Mouse (Mus musculus): ENCODE results near the gene Ptprm. TPM values are rescaled to one million over a fixed set of nuclear protein-coding genes. Genes with fewer than 3 reads are reported as not detected.

Ptprm gene
- polyA plus RNA-seq, 2 experiments: 0.66 to 0.79 TPM

DNA sequence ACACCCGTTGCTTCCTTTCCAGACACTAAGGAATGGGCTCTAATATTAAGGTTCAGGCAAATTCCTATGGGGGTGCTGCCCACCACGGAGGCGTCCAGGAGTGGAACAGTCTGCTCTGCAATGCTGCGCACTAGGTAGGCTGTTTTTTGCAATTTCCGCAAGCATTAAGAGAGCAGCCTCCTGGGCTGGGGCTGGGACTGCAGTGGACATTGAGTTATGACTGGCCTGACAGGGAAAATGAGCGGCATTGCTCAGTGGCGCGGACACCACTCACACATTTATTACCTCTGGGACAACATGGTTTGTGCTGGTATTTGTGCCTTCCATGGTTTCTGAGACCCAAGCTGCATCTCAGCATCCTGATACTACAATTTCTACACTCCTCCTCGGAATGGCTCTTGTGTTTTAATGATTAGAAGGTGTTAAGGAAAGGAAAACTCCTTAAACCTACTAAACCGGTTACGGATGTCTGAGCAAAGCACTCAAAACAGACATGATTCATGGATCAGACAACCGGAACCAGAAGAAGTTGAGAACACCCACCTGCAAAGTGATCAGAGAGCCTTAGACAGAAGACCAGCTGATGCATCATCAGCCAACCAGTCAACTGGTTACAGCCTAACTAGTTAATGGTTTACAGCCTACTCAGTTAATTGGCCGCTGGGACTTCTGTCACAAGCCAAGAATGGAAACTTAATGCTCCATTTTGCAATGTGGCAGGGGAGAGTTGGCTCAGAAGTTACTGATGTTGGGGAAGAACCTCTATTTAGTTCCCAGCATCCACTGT is 76.9 kb downstream of the Ptprm start:
- Histone ChIP-seq H3K4me2 (ENCODE audit: low read depth) (no peak overlapping the region), H3K9ac (replicated peaks) (no peak overlapping the region), H3K36me3 (replicated peaks; ENCODE audit: control insufficient read depth, insufficient read depth, low read depth) (no peaks in the 10 kb centered on the region), H3K4me1 (replicated peaks; ENCODE audit: control insufficient read depth in 2 of 2, insufficient read depth in 2 of 2, low read length in 1 of 2) (no peaks in the 10 kb centered on the region), H3K9me3 (ENCODE audit: control insufficient read depth, low read length) (no peaks in the 10 kb centered on the region), H3K27ac (no peak overlapping the region), H3K27me3 (ENCODE audit: control insufficient read depth, insufficient read depth, low read length) (no peaks in the 10 kb centered on the region), H3K4me3 (ENCODE audit: insufficient read depth in 1 of 2, low read depth in 2 of 2, low read length in 2 of 2) (no peak overlapping the region)
- no peak for ATAC-seq (ENCODE audit: insufficient read depth)
- DNase-seq (ENCODE audit: low read depth in 3 of 3, low spot score in 3 of 3): no peak
- 72% methylated on average over 13 of the region's 13 CpGs for WGBS (ENCODE audit: insufficient replicate concordance)
- no peak for TF ChIP-seq EP300 (IDR thresholded peaks at IDR 0.05; ENCODE audit: low read depth)
- TF ChIP-seq CTCF (IDR thresholded peaks at IDR 0.05; ENCODE audit: low read depth): no peak

DNA sequence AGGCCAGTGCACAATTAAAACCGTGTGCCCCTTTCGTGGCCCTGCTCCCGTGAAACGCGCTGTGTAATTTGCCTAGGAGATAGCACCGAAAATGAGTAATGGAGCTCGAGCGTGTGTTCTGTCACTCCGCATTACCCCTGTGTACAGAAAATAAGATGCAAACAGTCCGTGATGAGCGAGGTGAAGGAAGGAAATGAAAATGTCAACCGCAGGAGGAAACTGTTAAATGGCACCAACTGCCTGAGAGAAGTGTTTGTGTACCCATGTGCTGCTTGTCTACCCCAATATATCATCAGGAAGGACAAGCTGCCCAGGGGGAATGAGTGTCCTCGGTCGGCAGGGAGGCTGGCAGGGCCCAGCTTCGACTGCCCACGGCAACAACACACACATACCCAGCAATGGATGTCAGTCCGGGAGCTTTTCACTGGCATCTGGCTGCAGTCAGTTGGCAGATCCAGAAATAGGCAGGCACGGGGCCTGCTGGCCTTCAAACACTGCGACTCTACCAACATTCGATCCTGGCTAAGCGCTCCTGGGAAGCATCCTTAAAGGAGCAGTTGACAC is 79.6 kb downstream of the Ptprm start:
- Histone ChIP-seq H3K27me3 (ENCODE audit: control insufficient read depth, insufficient read depth, low read length) (no peaks in the 10 kb centered on the region), H3K9me3 (ENCODE audit: control insufficient read depth, low read length) (no peaks in the 10 kb centered on the region), H3K4me2 (ENCODE audit: low read depth) (no peak overlapping the region), H3K4me3 (ENCODE audit: insufficient read depth in 1 of 2, low read depth in 2 of 2, low read length in 2 of 2) (no peak overlapping the region), H3K36me3 (replicated peaks; ENCODE audit: control insufficient read depth, insufficient read depth, low read depth) (no peaks in the 10 kb centered on the region), H3K27ac (no peak overlapping the region), H3K4me1 (replicated peaks; ENCODE audit: control insufficient read depth in 2 of 2, insufficient read depth in 2 of 2, low read length in 1 of 2) (no peaks in the 10 kb centered on the region), H3K9ac (replicated peaks) (no peak overlapping the region)
- TF ChIP-seq CTCF (IDR thresholded peaks at IDR 0.05; ENCODE audit: low read depth) (no peak), EP300 (IDR thresholded peaks at IDR 0.05; ENCODE audit: low read depth) (no peak)
- WGBS (ENCODE audit: insufficient replicate concordance): 47% methylated on average over 21 of the region's 21 CpGs
- ATAC-seq (ENCODE audit: insufficient read depth) (no peak), DNase-seq (ENCODE audit: low read depth in 3 of 3, low spot score in 3 of 3) (no peak)

DNA sequence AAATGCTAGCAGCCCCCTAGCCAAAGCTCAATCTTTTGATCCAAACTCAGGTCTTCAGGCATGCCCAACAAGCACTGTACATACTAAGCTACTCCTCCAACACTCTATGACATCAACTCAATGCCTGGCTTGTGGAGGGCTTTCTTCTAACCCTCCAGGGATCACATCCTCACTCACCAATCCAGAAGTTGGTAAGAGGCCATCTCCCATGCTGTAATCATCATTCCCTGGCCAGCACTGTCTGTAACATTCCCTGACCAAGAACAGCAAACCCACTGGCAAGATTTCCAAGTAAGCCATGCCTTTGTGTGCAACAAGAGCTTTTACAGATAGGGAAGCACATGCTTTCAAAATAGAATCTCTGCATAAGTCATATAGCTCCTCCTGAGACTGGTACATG is 81.3 kb downstream of the Ptprm start:
- Histone ChIP-seq H3K27ac (no peak overlapping the region), H3K36me3 (replicated peaks; ENCODE audit: control insufficient read depth, insufficient read depth, low read depth) (no peaks in the 10 kb centered on the region), H3K9ac (replicated peaks) (no peak overlapping the region), H3K4me2 (ENCODE audit: low read depth) (no peak overlapping the region), H3K9me3 (ENCODE audit: control insufficient read depth, low read length) (no peaks in the 10 kb centered on the region), H3K27me3 (ENCODE audit: control insufficient read depth, insufficient read depth, low read length) (no peaks in the 10 kb centered on the region), H3K4me3 (ENCODE audit: insufficient read depth in 1 of 2, low read depth in 2 of 2, low read length in 2 of 2) (no peak overlapping the region), H3K4me1 (replicated peaks; ENCODE audit: control insufficient read depth in 2 of 2, insufficient read depth in 2 of 2, low read length in 1 of 2) (no peaks in the 10 kb centered on the region)
- no peak for DNase-seq (ENCODE audit: low read depth in 3 of 3, low spot score in 3 of 3)
- no peak for TF ChIP-seq CTCF (IDR thresholded peaks at IDR 0.05; ENCODE audit: low read depth)
- TF ChIP-seq EP300 (IDR thresholded peaks at IDR 0.05; ENCODE audit: low read depth): no peak
- no peak for ATAC-seq (ENCODE audit: insufficient read depth)

DNA sequence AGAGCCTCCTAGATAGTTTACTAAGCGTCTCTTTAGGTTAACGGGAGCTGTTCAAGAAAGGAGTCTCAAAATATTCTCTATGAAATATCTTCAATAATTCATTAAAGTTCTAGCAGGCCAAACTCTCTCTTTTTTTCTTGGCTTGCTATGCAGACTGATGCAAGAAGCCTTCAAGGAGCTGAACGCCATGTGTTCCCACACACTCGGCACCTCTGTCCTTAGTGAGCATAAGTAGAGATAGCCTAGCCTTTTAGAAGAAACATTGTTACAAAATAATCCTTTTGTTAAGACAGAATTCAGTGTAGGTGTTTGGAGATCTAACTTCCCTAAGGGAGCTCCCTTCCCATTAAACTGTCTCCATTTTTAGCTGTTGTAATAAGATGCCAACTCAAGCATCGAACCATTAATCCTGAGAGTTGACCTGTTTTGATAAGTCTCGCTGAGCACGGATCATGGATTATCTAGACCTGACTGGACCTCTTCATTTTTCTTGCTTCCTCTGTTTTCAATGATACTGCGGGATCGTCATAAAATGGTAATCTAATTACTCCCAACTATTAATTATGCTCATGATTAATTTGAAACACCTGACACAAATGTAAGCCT is 85.7 kb downstream of the Ptprm start:
- Histone ChIP-seq H3K4me3 (ENCODE audit: insufficient read depth in 1 of 2, low read depth in 2 of 2, low read length in 2 of 2) (no peak overlapping the region), H3K9ac (replicated peaks) (no peak overlapping the region), H3K36me3 (replicated peaks; ENCODE audit: control insufficient read depth, insufficient read depth, low read depth) (no peaks in the 10 kb centered on the region), H3K27ac (no peak overlapping the region), H3K27me3 (ENCODE audit: control insufficient read depth, insufficient read depth, low read length) (no peaks in the 10 kb centered on the region), H3K9me3 (ENCODE audit: control insufficient read depth, low read length) (no peaks in the 10 kb centered on the region), H3K4me1 (replicated peaks; ENCODE audit: control insufficient read depth in 2 of 2, insufficient read depth in 2 of 2, low read length in 1 of 2) (no peaks in the 10 kb centered on the region), H3K4me2 (ENCODE audit: low read depth) (no peak overlapping the region)
- ATAC-seq (ENCODE audit: insufficient read depth): no peak
- DNase-seq (ENCODE audit: low read depth in 3 of 3, low spot score in 3 of 3): no peak
- 69% methylated on average over 9 of the region's 9 CpGs for WGBS (ENCODE audit: insufficient replicate concordance)
- TF ChIP-seq EP300 (IDR thresholded peaks at IDR 0.05; ENCODE audit: low read depth): no peak
- no peak for TF ChIP-seq CTCF (IDR thresholded peaks at IDR 0.05; ENCODE audit: low read depth)

DNA sequence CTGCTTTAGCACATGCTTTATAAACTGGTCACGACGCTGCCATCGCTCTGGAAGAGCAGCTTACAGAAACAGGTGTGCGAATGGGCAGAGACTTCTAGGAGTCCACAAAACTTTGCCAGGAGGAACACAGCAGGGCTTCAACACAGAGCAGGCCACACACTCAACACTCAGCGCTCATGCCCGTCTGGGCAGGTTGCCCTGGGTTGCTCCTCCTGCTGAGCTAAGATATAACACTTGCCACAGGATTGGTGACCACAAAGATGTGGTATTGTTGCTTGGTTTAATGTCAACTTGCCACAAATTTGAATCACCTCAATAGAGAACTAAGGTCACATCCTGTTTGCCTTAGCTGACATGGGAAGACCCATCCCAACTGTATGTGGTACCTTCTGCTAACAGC is 88.0 kb downstream of the Ptprm start:
- Histone ChIP-seq H3K9me3 (ENCODE audit: control insufficient read depth, low read length) (no peaks in the 10 kb centered on the region), H3K27ac (no peak overlapping the region), H3K4me1 (replicated peaks; ENCODE audit: control insufficient read depth in 2 of 2, insufficient read depth in 2 of 2, low read length in 1 of 2) (no peaks in the 10 kb centered on the region), H3K9ac (replicated peaks) (no peak overlapping the region), H3K27me3 (ENCODE audit: control insufficient read depth, insufficient read depth, low read length) (no peaks in the 10 kb centered on the region), H3K4me3 (ENCODE audit: insufficient read depth in 1 of 2, low read depth in 2 of 2, low read length in 2 of 2) (no peak overlapping the region), H3K36me3 (replicated peaks; ENCODE audit: control insufficient read depth, insufficient read depth, low read depth) (no peaks in the 10 kb centered on the region), H3K4me2 (ENCODE audit: low read depth) (no peak overlapping the region)
- ATAC-seq (ENCODE audit: insufficient read depth) (no peak), DNase-seq (ENCODE audit: low read depth in 3 of 3, low spot score in 3 of 3) (no peak)
- 68% methylated on average over 6 of the region's 6 CpGs for WGBS (ENCODE audit: insufficient replicate concordance)
- TF ChIP-seq EP300 (IDR thresholded peaks at IDR 0.05; ENCODE audit: low read depth) (no peak), CTCF (IDR thresholded peaks at IDR 0.05; ENCODE audit: low read depth) (no peak)

All from liver, embryonic 14.5 days (tissue).